ENCODE assay signal across 8 mouse cellular contexts in the genomic region with DNA sequence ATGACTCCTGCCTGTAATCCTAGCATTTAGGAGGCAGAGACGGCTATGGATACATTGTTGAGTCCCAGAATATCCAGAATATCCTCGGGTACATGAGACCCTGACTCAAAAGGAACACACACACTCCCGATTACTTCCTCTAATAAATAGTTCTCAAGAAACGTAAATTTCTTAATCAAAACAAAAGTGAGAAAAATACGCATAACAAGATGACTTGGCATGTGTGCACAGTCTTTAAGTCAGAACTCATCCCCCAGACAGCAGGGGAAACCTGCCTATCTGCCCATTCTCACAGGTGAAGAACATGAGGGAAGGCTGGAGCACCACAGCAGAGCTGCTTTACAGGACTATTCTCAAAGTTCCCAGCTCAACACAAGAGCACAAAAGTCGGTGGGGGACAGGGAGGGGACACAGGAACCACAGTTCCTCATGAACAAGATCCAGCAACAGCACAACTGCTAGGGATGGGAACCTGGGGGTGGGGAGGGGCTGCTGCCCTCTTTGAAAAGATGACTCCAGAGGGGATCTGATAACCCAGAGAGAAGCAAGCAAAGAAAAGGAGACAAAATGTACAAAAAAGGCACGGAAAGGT. TPM values are rescaled to one million over a fixed set of nuclear protein-coding genes. Genes with fewer than 3 reads are reported as not detected.
A peak's percentile ranks its signal among the peaks of the same experiment; 100 is the strongest.
DNase-seq lines count a peak whose midpoint lies in the region; ATAC-seq lines count a peak whose summit lies in the region.

No protein-coding gene starts in this region.

- no peak for ATAC-seq in liver, embryonic 13.5 days (ENCODE audit: low read depth)
- no peak for ATAC-seq in inflammation-experienced regulatory T-cells, adult 6 months

- peak; percentile 36 for DNase-seq in cerebellum, adult 9-10 months
- DNase-seq in cerebellum, postnatal 36 days = no peak
- DNase-seq in thymus, postnatal 4 days = peak; percentile 28
- no peak for DNase-seq in thymus, postnatal 0 days (ENCODE audit: low spot score)
- DNase-seq in liver, embryonic 13.5 days = no peak
- no peak for DNase-seq in left cerebral cortex, postnatal 25 days (ENCODE audit: low spot score in 2 of 2)
- DNase-seq in kidney, postnatal 14 days = no peak

- WGBS in liver, embryonic 13.5 days (ENCODE audit: insufficient replicate concordance) = 32% methylated on average over 7 of the region's 7 CpGs

- H3K9me3 ChIP-seq in liver, embryonic 13.5 days (replicated peaks) = no peaks in the 10 kb centered on the region

- peak overlapping the region; percentile 100 for H3K4me3 ChIP-seq in liver, embryonic 13.5 days (replicated peaks)

- no peaks in the 10 kb centered on the region for H3K27me3 ChIP-seq in liver, embryonic 13.5 days

- peak overlapping the region; percentile 99 for H3K4me2 ChIP-seq in liver, embryonic 13.5 days

- H3K36me3 ChIP-seq in liver, embryonic 13.5 days = peaks cover 42% of the 10 kb centered on the region

- H3K4me1 ChIP-seq in liver, embryonic 13.5 days (replicated peaks) = peaks cover 66% of the 10 kb centered on the region

- intact Hi-C loops in left cerebral cortex, postnatal 25 days (cut with DNase I) = no loop called here

- peak overlapping the region; percentile 100 for H3K27ac ChIP-seq in liver, embryonic 13.5 days

- H3K9ac ChIP-seq in liver, embryonic 13.5 days = peak overlapping the region; percentile 100

RNA-seq across cellular contexts. Expression of gene Arid1a, which starts 6.3 kb away (rescaled TPM):
- polyA plus RNA-seq in thymus, postnatal 0 days (2015; fragmentation: Nextera tagmentation; extraction: Ambion mirVana) = 25.3 and 36.5 TPM in 2 replicates
- polyA plus RNA-seq in liver, embryonic 13.5 days (2015; fragmentation: Nextera tagmentation; extraction: Ambion mirVana) = 8.0 and 9.0 TPM in 2 replicates
- total RNA-seq in left cerebral cortex, postnatal 25 days (2021) = 10 to 100 TPM; 81.0 to 88.3 TPM
- polyA plus RNA-seq in inflammation-experienced regulatory T-cells, adult 6 months (2017; shearing (Covaris generic)) = 10 to 100 TPM; 56.9 to 94.8 (median 76.7) TPM

Comparison
In these comparisons a context has a peak if more than half of its experiments do, and no peak if none do; other contexts are left out.
1. DNase-seq: peak in cerebellum, adult 9-10 months (single experiment) and thymus, postnatal 4 days (single experiment); none in cerebellum, postnatal 36 days (0 of 2), thymus, postnatal 0 days (single experiment), liver, embryonic 13.5 days (single experiment), left cerebral cortex, postnatal 25 days (0 of 2) and kidney, postnatal 14 days (single experiment).